Comparison of ENCODE assay signal across 20 mouse cellular contexts in genomic region chr14:31165458-31165857, GRCm38 (mm10). TPM values are rescaled to one million over a fixed set of nuclear protein-coding genes. Genes with fewer than 3 reads are reported as not detected.
DNase-seq lines count a peak whose midpoint lies in the region; ATAC-seq and TF ChIP-seq lines count a peak whose summit lies in the region.
"Had no signal": no experiment of that assay in that cellular context is flagged by ENCODE, and none has a peak within 500 bp of the region (broad histone marks: within the 10 kb centered on the region; RNA-seq: fewer than 3 reads in every experiment).

No protein-coding gene starts in this region.

- CTCF ChIA-PET in Patski (lab: Charles Lee), result interaction anchor here (1.4 to 2.2 kb wide), 3 partner anchors 9 to 40 kb away, joined by 3 to 7 read pairs (median 6); no protein-coding TSS in a partner anchor

- 58% methylated on average over 7 of the region's 7 CpGs for WGBS in embryonic facial prominence, embryonic 15.5 days
- 65% methylated on average over 7 of the region's 7 CpGs for WGBS in embryonic facial prominence, embryonic 10.5 days
- 58% methylated on average over 7 of the region's 7 CpGs for whole genome bisulfite sequencing in heart, embryonic 14.5 days
- 26% methylated on average over 7 of the region's 7 CpGs for WGBS in kidney, postnatal 0 days

- POLR2A ChIA-PET in Patski (lab: Charles Lee), result interaction anchor here (0.7 to 1.3 kb wide), 3 partner anchors 37 to 41 kb away, joined by 3 to 6 read pairs (median 5); partner anchors contain the start of gene Smim4

- H3K27me3 ChIP-seq in embryonic facial prominence, embryonic 15.5 days, result no peaks in the 10 kb centered on the region
- no peaks in the 10 kb centered on the region for H3K27me3 ChIP-seq in embryonic facial prominence, embryonic 10.5 days (replicated peaks; ENCODE audit: low read depth, poor library complexity, severe bottlenecking)
- no peaks in the 10 kb centered on the region for H3K27me3 ChIP-seq in heart, embryonic 14.5 days (ENCODE audit: control insufficient read depth, insufficient read depth, low read length)
- H3K27me3 ChIP-seq in kidney, postnatal 0 days (ENCODE audit: insufficient read depth, low read length), result no peaks in the 10 kb centered on the region
- H3K27me3 ChIP-seq in Patski, result no peaks in the 10 kb centered on the region
- H3K27me3 ChIP-seq: forebrain, embryonic 15.5 days; midbrain, embryonic 12.5 days had no signal

- H3K4me1 ChIP-seq in embryonic facial prominence, embryonic 15.5 days, result peaks cover 17% of the 10 kb centered on the region
- peaks cover 37% of the 10 kb centered on the region for H3K4me1 ChIP-seq in embryonic facial prominence, embryonic 10.5 days
- H3K4me1 ChIP-seq in heart, embryonic 14.5 days (ENCODE audit: control insufficient read depth in 2 of 2, insufficient read depth in 2 of 2, low read length in 2 of 2), result peaks cover 13 to 32% of the 10 kb centered on the region in 2 experiments
- peaks cover 13% of the 10 kb centered on the region; the same call in 1 of the 2 replicates for H3K4me1 ChIP-seq in kidney, postnatal 0 days (replicated peaks; ENCODE audit: insufficient read depth, low read length)

- peaks cover 10% of the 10 kb centered on the region for H3K36me3 ChIP-seq in embryonic facial prominence, embryonic 15.5 days
- H3K36me3 ChIP-seq in embryonic facial prominence, embryonic 10.5 days (replicated peaks), result peaks cover 10% of the 10 kb centered on the region
- H3K36me3 ChIP-seq in heart, embryonic 14.5 days (ENCODE audit: control insufficient read depth, insufficient read depth, low read length), result peaks cover 16% of the 10 kb centered on the region
- no peaks in the 10 kb centered on the region for H3K36me3 ChIP-seq in kidney, postnatal 0 days (ENCODE audit: insufficient read depth, low read length)

- no peak overlapping the region for H3K9ac ChIP-seq in embryonic facial prominence, embryonic 15.5 days
- no peak overlapping the region for H3K9ac ChIP-seq in heart, embryonic 14.5 days (ENCODE audit: low read length)
- H3K9ac ChIP-seq in kidney, postnatal 0 days (ENCODE audit: low read depth, low read length), result no peak overlapping the region
- H3K9ac ChIP-seq: forebrain, embryonic 15.5 days; hindbrain, embryonic 14.5 days; midbrain, embryonic 12.5 days had no signal

- peak overlapping the region; percentile 49; the same call in 1 of the 2 replicates for H3K27ac ChIP-seq in embryonic facial prominence, embryonic 15.5 days (replicated peaks)
- H3K27ac ChIP-seq in embryonic facial prominence, embryonic 10.5 days (replicated peaks), result no peak overlapping the region
- no peak overlapping the region for H3K27ac ChIP-seq in heart, embryonic 14.5 days (replicated peaks in 1 of 2; ENCODE audit: control insufficient read depth in 1 of 2, insufficient read depth in 1 of 2, low read depth in 2 of 2, low read length in 2 of 2)
- peak overlapping the region; percentile 44; the same call in 1 of the 2 replicates for H3K27ac ChIP-seq in kidney, postnatal 0 days
- H3K27ac ChIP-seq: forebrain, embryonic 15.5 days; hindbrain, embryonic 14.5 days; left cerebral cortex, adult 2 months; midbrain, embryonic 12.5 days had no signal

- no peak overlapping the region for H3K4me2 ChIP-seq in embryonic facial prominence, embryonic 15.5 days (replicated peaks)
- 0 out of 2 replicates have a peak overlapping the region, but pooled peaks have one; percentile 59 for H3K4me2 ChIP-seq in heart, embryonic 14.5 days (ENCODE audit: low read length)
- H3K4me2 ChIP-seq in kidney, postnatal 0 days (ENCODE audit: low read length), result no peak overlapping the region
- H3K4me2 ChIP-seq: forebrain, embryonic 15.5 days; hindbrain, embryonic 14.5 days; midbrain, embryonic 12.5 days had no signal

- in situ Hi-C loops in Patski (cut with MboI; ENCODE audit: low pct_unique_long_range_greater_than_20kb), result no loop called here

- intact Hi-C loops in heart, postnatal 25 days (cut with DNase I), result loop anchor here (2.0 kb wide), 1 partner anchor 33 kb away; no protein-coding TSS in a partner anchor

- no peaks in the 10 kb centered on the region for H3K9me3 ChIP-seq in embryonic facial prominence, embryonic 15.5 days (replicated peaks)
- no peaks in the 10 kb centered on the region for H3K9me3 ChIP-seq in embryonic facial prominence, embryonic 10.5 days
- no peaks in the 10 kb centered on the region for H3K9me3 ChIP-seq in heart, embryonic 14.5 days (ENCODE audit: control insufficient read depth, low read length)
- no peaks in the 10 kb centered on the region for H3K9me3 ChIP-seq in kidney, postnatal 0 days (replicated peaks; ENCODE audit: low read length)
- H3K9me3 ChIP-seq: forebrain, embryonic 15.5 days; G1E; midbrain, embryonic 12.5 days had no signal

- TF ChIP-seq CTCF in kidney, postnatal 0 days (IDR thresholded peaks at IDR 0.05; ENCODE audit: low read depth), result no peak
- TF ChIP-seq CTCF in Patski (IDR thresholded peaks at IDR 0.05), result no peak

- DNase-seq in embryonic facial prominence, embryonic 10.5 days (ENCODE audit: low spot score), result no peak
- DNase-seq in heart, postnatal 25 days (ENCODE audit: low spot score), result no peak
- DNase-seq in kidney, postnatal 0 days (ENCODE audit: low spot score), result peak; percentile 81
- DNase-seq in kidney, adult 18-20 months, result no peak
- DNase-seq in Patski (ENCODE audit: low read depth, low spot score), result no peak
- no peak for DNase-seq in cerebellum, adult 9-11 months
- DNase-seq: kidney, adult 11 months; lung, adult 18-20 months; retina, postnatal 1 day; right cerebral cortex, postnatal 4 days; thymus, postnatal 36 days had no signal

- no peak for ATAC-seq in embryonic facial prominence, embryonic 15.5 days (ENCODE audit: insufficient number of reproducible peaks, low FRiP score, low TSS enrichment, low read depth)
- no peak for ATAC-seq in heart, embryonic 14.5 days (ENCODE audit: insufficient number of reproducible peaks, insufficient read depth, low FRiP score, low read depth)
- ATAC-seq in kidney, postnatal 0 days (replicated peaks; ENCODE audit: low FRiP score, low read depth), result peak; percentile 48
- peak; percentile 55 for ATAC-seq in Patski
- ATAC-seq: CD4-positive, CD25-positive, alpha-beta regulatory T cell, adult 4 months; forebrain, embryonic 15.5 days had no signal

- H3K4me3 ChIP-seq in embryonic facial prominence, embryonic 15.5 days (replicated peaks), result no peak overlapping the region
- H3K4me3 ChIP-seq in embryonic facial prominence, embryonic 10.5 days, result no peak overlapping the region
- no peak overlapping the region for H3K4me3 ChIP-seq in heart, embryonic 14.5 days (ENCODE audit: control insufficient read depth in 1 of 2, insufficient read depth in 1 of 2, low read depth in 1 of 2, low read length in 2 of 2)
- H3K4me3 ChIP-seq in kidney, postnatal 0 days (replicated peaks; ENCODE audit: low read depth, low read length), result no peak overlapping the region
- H3K4me3 ChIP-seq: forebrain, embryonic 15.5 days; left cerebral cortex, adult 2 months; midbrain, embryonic 12.5 days had no signal

RNA-seq across cellular contexts. Expression of gene Stab1, which starts 3.0 kb away (rescaled TPM):
- polyA plus RNA-seq in embryonic facial prominence, embryonic 15.5 days (2015; fragmentation: Nextera tagmentation; extraction: Ambion mirVana), result 50.6 and 66.2 TPM in 2 replicates
- 21.0 and 22.3 TPM in 2 replicates for polyA plus RNA-seq in embryonic facial prominence, embryonic 10.5 days (2016; fragmentation: Nextera tagmentation; extraction: Ambion mirVana)
- polyA plus RNA-seq in heart, embryonic 14.5 days (2014; fragmentation: Nextera tagmentation; extraction: Ambion mirVana), result 56.0 and 66.8 TPM in 2 replicates
- total RNA-seq in heart, postnatal 25 days (2021), result 10 to 100 TPM; 76.4 to 76.8 TPM
- 26.4 and 27.8 TPM in 2 replicates for polyA plus RNA-seq in kidney, postnatal 0 days (2015; fragmentation: Nextera tagmentation; extraction: Ambion mirVana)
- polyA plus RNA-seq in Patski (2021), result 0.74 TPM
- polyA plus RNA-seq: G1E had no signal

RNA-seq across cellular contexts. Expression of gene Nt5dc2, which starts 34.6 kb away (rescaled TPM):
- polyA plus RNA-seq in embryonic facial prominence, embryonic 15.5 days (2015; fragmentation: Nextera tagmentation; extraction: Ambion mirVana), result 393 and 421 TPM in 2 replicates
- 589 and 605 TPM in 2 replicates for polyA plus RNA-seq in embryonic facial prominence, embryonic 10.5 days (2016; fragmentation: Nextera tagmentation; extraction: Ambion mirVana)
- polyA plus RNA-seq in heart, embryonic 14.5 days (2014; fragmentation: Nextera tagmentation; extraction: Ambion mirVana), result 329 and 341 TPM in 2 replicates
- 10 to 100 TPM; 18.2 to 22.6 TPM for total RNA-seq in heart, postnatal 25 days (2021)
- polyA plus RNA-seq in kidney, postnatal 0 days (2015; fragmentation: Nextera tagmentation; extraction: Ambion mirVana), result 201 and 204 TPM in 2 replicates
- 268 TPM for polyA plus RNA-seq in Patski (2021)
- polyA plus RNA-seq: CD4-positive, CD25-positive, alpha-beta regulatory T cell, adult 4 months had no signal

RNA-seq across cellular contexts. Expression of gene Smim4, which starts 36.7 kb away (rescaled TPM):
- polyA plus RNA-seq in embryonic facial prominence, embryonic 15.5 days (2015; fragmentation: Nextera tagmentation; extraction: Ambion mirVana), result 61.3 and 67.3 TPM in 2 replicates
- 62.3 and 63.3 TPM in 2 replicates for polyA plus RNA-seq in embryonic facial prominence, embryonic 10.5 days (2016; fragmentation: Nextera tagmentation; extraction: Ambion mirVana)
- 98.2 and 107 TPM in 2 replicates for polyA plus RNA-seq in heart, embryonic 14.5 days (2014; fragmentation: Nextera tagmentation; extraction: Ambion mirVana)
- total RNA-seq in heart, postnatal 25 days (2021), result 10 to 100 TPM; 60.2 to 61.0 TPM
- polyA plus RNA-seq in kidney, postnatal 0 days (2015; fragmentation: Nextera tagmentation; extraction: Ambion mirVana), result 210 and 212 TPM in 2 replicates
- polyA plus RNA-seq in Patski (2021), result 75.7 TPM

RNA-seq across cellular contexts. Expression of gene Tnnc1, which starts 42.7 kb away (rescaled TPM):
- 267 and 372 TPM in 2 replicates for polyA plus RNA-seq in embryonic facial prominence, embryonic 15.5 days (2015; fragmentation: Nextera tagmentation; extraction: Ambion mirVana)
- 3.0 and 6.2 TPM in 2 replicates for polyA plus RNA-seq in embryonic facial prominence, embryonic 10.5 days (2016; fragmentation: Nextera tagmentation; extraction: Ambion mirVana)
- 5,119 and 5,195 TPM in 2 replicates for polyA plus RNA-seq in heart, embryonic 14.5 days (2014; fragmentation: Nextera tagmentation; extraction: Ambion mirVana)
- 1,000 to 10,000 TPM; 5,169 to 5,647 TPM for total RNA-seq in heart, postnatal 25 days (2021)
- 0.79 and 0.95 TPM in 2 replicates for polyA plus RNA-seq in kidney, postnatal 0 days (2015; fragmentation: Nextera tagmentation; extraction: Ambion mirVana)
- 8.1 TPM for polyA plus RNA-seq in Patski (2021)
- total RNA-seq: neutrophil, adult 5-6 weeks had no signal
- polyA plus RNA-seq: CD4-positive, CD25-positive, alpha-beta regulatory T cell, adult 4 months had no signal

RNA-seq across cellular contexts. Expression of gene Nisch, which starts 51.3 kb away (rescaled TPM):
- polyA plus RNA-seq in embryonic facial prominence, embryonic 15.5 days (2015; fragmentation: Nextera tagmentation; extraction: Ambion mirVana), result 394 and 407 TPM in 2 replicates
- polyA plus RNA-seq in embryonic facial prominence, embryonic 10.5 days (2016; fragmentation: Nextera tagmentation; extraction: Ambion mirVana), result 476 and 493 TPM in 2 replicates
- polyA plus RNA-seq in heart, embryonic 14.5 days (2014; fragmentation: Nextera tagmentation; extraction: Ambion mirVana), result 308 and 317 TPM in 2 replicates
- 100 to 1,000 TPM; 145 to 148 TPM for total RNA-seq in heart, postnatal 25 days (2021)
- polyA plus RNA-seq in kidney, postnatal 0 days (2015; fragmentation: Nextera tagmentation; extraction: Ambion mirVana), result 197 and 214 TPM in 2 replicates
- 564 TPM for polyA plus RNA-seq in Patski (2021)

Comparison
In these comparisons a context has a peak if more than half of its experiments do, and no peak if none do; other contexts are left out.
1. H3K27ac ChIP-seq: peak in embryonic facial prominence, embryonic 15.5 days (single experiment) and kidney, postnatal 0 days (single experiment); none in embryonic facial prominence, embryonic 10.5 days (single experiment) and heart, embryonic 14.5 days (0 of 2).
2. ATAC-seq: peak in kidney, postnatal 0 days (single experiment) and Patski (single experiment); none in embryonic facial prominence, embryonic 15.5 days (single experiment) and heart, embryonic 14.5 days (single experiment).
3. RNA of gene Stab1, which starts 3.0 kb away (polyA plus RNA-seq): 56.0 to 66.8 TPM in heart, embryonic 14.5 days, 50.6 to 66.2 TPM in embryonic facial prominence, embryonic 15.5 days, 26.4 to 27.8 TPM in kidney, postnatal 0 days and 21.0 to 22.3 TPM in embryonic facial prominence, embryonic 10.5 days; 0.74 TPM in Patski (single experiment); every median in the first group is over 10 times any median in the second.